Mouse (Mus musculus) megakaryocyte, embryonic 14.5 days (primary cell): ENCODE results near the gene Ngdn.

Experiments used
- FLI1 ChIP-seq: IDR thresholded peaks from 2 replicates; pipeline ENCODE4 v1.6.1; 2012; ENCODE audit warnings: low read length, inconsistent platforms, mixed read lengths
- GATA1 ChIP-seq: IDR thresholded peaks from 3 replicates; pipeline ENCODE4 v1.6.1; 2012; ENCODE audit warnings: mixed read lengths, low read length, inconsistent platforms, borderline replicate concordance

GRCm38 (mm10) chr14:54976633-54977032, 38.6 kb upstream of the Ngdn start, which contains the start of gene Gm17428:
- TF ChIP-seq GATA1, result no peak
- no peak for TF ChIP-seq FLI1
